Mouse (Mus musculus): Measurements from ENCODE around the gene Slc25a23.

GRCm38 (mm10) chr17:57095855-57096622 lies 36.4 kb upstream of the Slc25a23 start:
- TF ChIP-seq POLR2A (IDR thresholded peaks at IDR 0.05; ENCODE audit: borderline replicate concordance, extremely low read depth, insufficient read depth, insufficient read length, poor library complexity, severe bottlenecking): no peak
- TF ChIP-seq CTCF (IDR thresholded peaks at IDR 0.05; ENCODE audit: borderline replicate concordance, extremely low read depth, insufficient read depth, insufficient read length): no peak

Measured in brain, embryonic 14.5 days (tissue).